Mouse (Mus musculus): ENCODE data around the gene Lyzl4. TPM values are rescaled to one million over a fixed set of nuclear protein-coding genes. Genes with fewer than 3 reads are reported as not detected.
"Not testable (repeated sequence)": the region's sequence is repeated elsewhere in the genome, so short reads cannot be mapped to it uniquely, and the experiment has no call there.

Lyzl4 gene
- total and polyA plus RNA-seq, 3 experiments = not detected

DNA sequence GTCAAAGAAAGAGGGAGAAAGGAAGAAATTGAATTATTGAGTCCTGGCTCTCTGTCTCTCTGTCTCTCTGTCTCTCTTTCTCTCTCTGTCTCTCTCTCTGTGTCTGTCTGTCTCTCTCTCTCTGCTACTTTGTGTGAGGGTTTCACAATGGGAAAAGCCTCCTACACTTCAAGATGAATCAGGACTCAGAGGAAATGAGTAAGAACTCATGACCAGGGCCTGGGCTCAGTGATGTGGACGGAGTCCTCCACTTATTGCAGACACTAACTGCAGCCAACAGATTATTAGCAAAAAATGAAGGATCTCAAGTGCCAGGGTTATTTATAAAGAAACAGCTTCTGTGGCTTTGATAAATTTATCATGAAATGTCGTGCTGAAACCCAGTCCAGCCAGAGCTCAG is 43.8 kb downstream of the Lyzl4 start:
- no peak for TF ChIP-seq ZC3H11A (IDR thresholded peaks at IDR 0.05; ENCODE audit: low read depth, low read length)
- no peak for TF ChIP-seq ELF1 (IDR thresholded peaks at IDR 0.05; ENCODE audit: low read depth, low read length)
- TF ChIP-seq SIN3A (IDR thresholded peaks at IDR 0.05; ENCODE audit: low read length) = no peak
- TF ChIP-seq UBTF (IDR thresholded peaks at IDR 0.05; ENCODE audit: low read depth, low read length) = no peak
- TF ChIP-seq MEF2A (IDR thresholded peaks at IDR 0.05; ENCODE audit: borderline replicate concordance, low read depth, low read length) = no peak
- no peak for TF ChIP-seq SMC3 (IDR thresholded peaks at IDR 0.05; ENCODE audit: low read depth, low read length)
- TF ChIP-seq MYC (IDR thresholded peaks at IDR 0.05; ENCODE audit: low read depth, low read length) = no peak
- TF ChIP-seq MAFK (IDR thresholded peaks at IDR 0.05; ENCODE audit: insufficient replicate concordance, low read length) = no peak
- TF ChIP-seq ETS1 (conservative IDR thresholded peaks at IDR 0.05; ENCODE audit: low read depth, low read length) = no peak
- no peak for TF ChIP-seq JUND (conservative IDR thresholded peaks at IDR 0.05; ENCODE audit: low read depth, low read length)
- TF ChIP-seq IRF4 (IDR thresholded peaks at IDR 0.05; ENCODE audit: low read depth, low read length) = no peak
- no peak for TF ChIP-seq POLR2AphosphoS2 (IDR thresholded peaks at IDR 0.05; ENCODE audit: low read depth, low read length)
- TF ChIP-seq CHD1 (IDR thresholded peaks at IDR 0.05; ENCODE audit: low read depth, low read length) = no peak
- no peak for TF ChIP-seq ZNF384 (IDR thresholded peaks at IDR 0.05; ENCODE audit: low read depth, low read length)
- Histone ChIP-seq H3K4me1 (ENCODE audit: control insufficient read depth in 1 of 2, insufficient read depth in 2 of 2) (no peaks in the 10 kb centered on the region; a peak in 1 of 4 replicates), H3K36me3 (replicated peaks in 1 of 2; ENCODE audit: control insufficient read depth in 1 of 2, insufficient read depth in 1 of 2, low read length in 1 of 2) (no peaks in the 10 kb centered on the region), H3K27ac (ENCODE audit: insufficient read depth, low read depth) (no peak overlapping the region), H3K9ac (ENCODE audit: insufficient read depth, low read depth) (no peak overlapping the region), H3K27me3 (replicated peaks) (no peaks in the 10 kb centered on the region), H3K79me2 (replicated peaks; ENCODE audit: control insufficient read depth, extremely low read depth, insufficient read depth, poor library complexity, severe bottlenecking) (no peaks in the 10 kb centered on the region), H3K9me3 (replicated peaks; ENCODE audit: low read length) (no peaks in the 10 kb centered on the region), H3K4me2 (ENCODE audit: insufficient read depth, low read depth, poor library complexity, severe bottlenecking) (no peak overlapping the region), H3K4me3 (replicated peaks in 1 of 3; ENCODE audit: low read depth in 2 of 3, low read length in 2 of 3, poor library complexity in 1 of 3) (no peak overlapping the region)
- DNase-seq (ENCODE audit: extremely low read depth) = no peak
- dilution Hi-C loops (cut with MboI; ENCODE audit: extremely low pct_ligation_motif_present, extremely low pct_unique_long_range_greater_than_20kb, low sequenced_read_pairs) (no loop called here), in situ Hi-C loops (cut with MboI; ENCODE audit: low pct_ligation_motif_present, low pct_unique_long_range_greater_than_20kb, low sequenced_read_pairs) (no loop called here)

DNA sequence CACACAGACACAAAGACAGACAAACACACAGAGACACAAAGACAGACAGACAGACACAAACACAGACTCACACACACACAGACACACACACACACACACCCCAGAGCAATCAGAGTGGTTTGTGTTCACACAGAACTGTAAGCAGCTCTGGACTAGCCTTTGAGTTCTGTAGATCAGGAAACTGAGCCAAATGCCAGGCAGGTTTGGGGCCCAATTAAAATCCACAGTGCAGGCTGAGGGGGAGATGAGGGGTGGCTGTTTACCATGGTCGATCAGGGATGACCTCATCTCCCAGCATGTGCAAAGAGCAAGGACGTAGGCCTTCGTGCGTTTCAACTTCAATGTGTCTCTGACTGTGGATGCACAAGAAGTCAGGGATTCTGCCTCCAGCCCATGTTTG is 47.1 kb downstream of the Lyzl4 start:
- Histone ChIP-seq H3K4me1 (ENCODE audit: control insufficient read depth in 1 of 2, insufficient read depth in 2 of 2) (no peaks in the 10 kb centered on the region; a peak in 1 of 4 replicates), H3K4me3 (replicated peaks in 1 of 3; ENCODE audit: low read depth in 2 of 3, low read length in 2 of 3, poor library complexity in 1 of 3) (no peak overlapping the region), H3K9ac (ENCODE audit: insufficient read depth, low read depth) (no peak overlapping the region), H3K27me3 (replicated peaks) (no peaks in the 10 kb centered on the region), H3K9me3 (replicated peaks; ENCODE audit: low read length) (no peaks in the 10 kb centered on the region), H3K79me2 (replicated peaks; ENCODE audit: control insufficient read depth, extremely low read depth, insufficient read depth, poor library complexity, severe bottlenecking) (no peaks in the 10 kb centered on the region), H3K36me3 (replicated peaks in 1 of 2; ENCODE audit: control insufficient read depth in 1 of 2, insufficient read depth in 1 of 2, low read length in 1 of 2) (no peaks in the 10 kb centered on the region), H3K4me2 (ENCODE audit: insufficient read depth, low read depth, poor library complexity, severe bottlenecking) (no peak overlapping the region), H3K27ac (ENCODE audit: insufficient read depth, low read depth) (no peak overlapping the region)
- no peak for TF ChIP-seq SMC3 (IDR thresholded peaks at IDR 0.05; ENCODE audit: low read depth, low read length)
- TF ChIP-seq TBP (conservative IDR thresholded peaks at IDR 0.05; ENCODE audit: low read depth, low read length) = no peak
- TF ChIP-seq USF1 (IDR thresholded peaks at IDR 0.05; ENCODE audit: low read depth, low read length) = no peak
- no peak for TF ChIP-seq E2F4 (IDR thresholded peaks at IDR 0.05; ENCODE audit: insufficient replicate concordance, low read depth, low read length)
- TF ChIP-seq ETS1 (conservative IDR thresholded peaks at IDR 0.05; ENCODE audit: low read depth, low read length) = no peak
- no peak for TF ChIP-seq MEF2A (IDR thresholded peaks at IDR 0.05; ENCODE audit: borderline replicate concordance, low read depth, low read length)
- no peak for TF ChIP-seq SIN3A (IDR thresholded peaks at IDR 0.05; ENCODE audit: low read length)
- TF ChIP-seq ZC3H11A (IDR thresholded peaks at IDR 0.05; ENCODE audit: low read depth, low read length) = no peak
- no peak for TF ChIP-seq MAZ (IDR thresholded peaks at IDR 0.05; ENCODE audit: low read depth, low read length)
- in situ Hi-C loops (cut with MboI; ENCODE audit: low pct_ligation_motif_present, low pct_unique_long_range_greater_than_20kb, low sequenced_read_pairs) = no loop called here
- dilution Hi-C loops (cut with MboI; ENCODE audit: extremely low pct_ligation_motif_present, extremely low pct_unique_long_range_greater_than_20kb, low sequenced_read_pairs) = no loop called here
- no peak for DNase-seq (ENCODE audit: extremely low read depth)

GRCm38 (mm10) chr9:121593768-121594167 is 48.1 kb downstream of the Lyzl4 start:
- H3K79me2 ChIP-seq (replicated peaks; ENCODE audit: control insufficient read depth, extremely low read depth, insufficient read depth, poor library complexity, severe bottlenecking); DNase-seq (ENCODE audit: extremely low read depth); in situ Hi-C loops (cut with MboI; ENCODE audit: low pct_ligation_motif_present, low pct_unique_long_range_greater_than_20kb, low sequenced_read_pairs); H3K9me3 ChIP-seq (replicated peaks; ENCODE audit: low read length); H3K27ac ChIP-seq (ENCODE audit: insufficient read depth, low read depth); H3K36me3 ChIP-seq (replicated peaks in 1 of 2; ENCODE audit: control insufficient read depth in 1 of 2, insufficient read depth in 1 of 2, low read length in 1 of 2); H3K4me2 ChIP-seq (ENCODE audit: insufficient read depth, low read depth, poor library complexity, severe bottlenecking); H3K27me3 ChIP-seq (replicated peaks); H3K4me1 ChIP-seq (ENCODE audit: control insufficient read depth in 1 of 2, insufficient read depth in 2 of 2); H3K9ac ChIP-seq (ENCODE audit: insufficient read depth, low read depth); H3K4me3 ChIP-seq (replicated peaks in 1 of 3; ENCODE audit: low read depth in 2 of 3, low read length in 2 of 3, poor library complexity in 1 of 3); dilution Hi-C loops (cut with MboI; ENCODE audit: extremely low pct_ligation_motif_present, extremely low pct_unique_long_range_greater_than_20kb, low sequenced_read_pairs): not testable (repeated sequence)
